Mouse (Mus musculus): Measurements from ENCODE around the gene Samd4b.
"Not testable (repeated sequence)": the region's sequence is repeated elsewhere in the genome, so short reads cannot be mapped to it uniquely, and the experiment has no call there.

The Samd4b gene

GRCm38 (mm10) chr7:28398000-28398399, 199.9 kb downstream of the Samd4b start:
- no peak for DNase-seq (ENCODE audit: low spot score in 2 of 2)

GRCm38 (mm10) chr7:28395425-28395824, 202.5 kb downstream of the Samd4b start:
- no peak for DNase-seq (ENCODE audit: low spot score in 2 of 2)

GRCm38 (mm10) chr7:28393272-28393951, 204.5 kb downstream of the Samd4b start:
- DNase-seq (ENCODE audit: low spot score in 2 of 2) = no peak

- peak; percentile 98 to 99 for DNase-seq (ENCODE audit: low spot score in 2 of 2)
Measured at GRCm38 (mm10) chr7:28392429-28393271, 205.3 kb downstream of the Samd4b start, which contains the start of the genes Med29 and Paf1. Gene Med29 (minus strand): TSS chr7:28392708. Gene Paf1 (plus strand): TSS chr7:28392951.

GRCm38 (mm10) chr7:28390331-28390730, 207.6 kb downstream of the Samd4b start:
- no peak for DNase-seq (ENCODE audit: low spot score in 2 of 2)

GRCm38 (mm10) chr7:28387384-28387783, 210.6 kb downstream of the Samd4b start:
- not testable (repeated sequence) for DNase-seq (ENCODE audit: low spot score in 2 of 2)

DNA sequence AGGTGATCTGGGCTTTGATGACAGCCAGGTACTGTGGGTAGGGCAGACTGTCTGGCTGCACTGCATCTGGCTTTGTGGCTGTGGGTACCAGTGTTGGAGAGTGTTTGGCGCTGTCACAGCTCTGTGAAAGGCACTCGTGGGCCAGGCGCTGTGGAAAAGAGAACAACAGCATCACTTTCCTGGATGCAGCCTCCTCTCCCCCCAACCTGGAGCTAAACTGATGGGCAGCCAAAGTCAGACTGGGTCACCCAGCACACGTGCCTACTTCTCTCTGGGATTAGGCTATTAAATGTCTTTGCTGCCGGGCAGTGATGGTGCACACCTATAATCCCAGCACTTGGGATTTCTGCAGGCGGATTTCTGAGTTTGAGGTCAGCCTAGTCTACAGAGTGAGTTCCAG, 211.1 kb downstream of the Samd4b start:
- not testable (repeated sequence) for DNase-seq (ENCODE audit: low spot score in 2 of 2)

- peak in 1 of 2 experiments; percentile 79 for DNase-seq (ENCODE audit: low spot score in 2 of 2)
Measured at GRCm38 (mm10) chr7:28386462-28386861, 211.5 kb downstream of the Samd4b start.

- DNase-seq (ENCODE audit: low spot score in 2 of 2) = peak in 1 of 2 experiments; percentile 51
Measured at GRCm38 (mm10) chr7:28386007-28386406, 211.9 kb downstream of the Samd4b start.

DNA sequence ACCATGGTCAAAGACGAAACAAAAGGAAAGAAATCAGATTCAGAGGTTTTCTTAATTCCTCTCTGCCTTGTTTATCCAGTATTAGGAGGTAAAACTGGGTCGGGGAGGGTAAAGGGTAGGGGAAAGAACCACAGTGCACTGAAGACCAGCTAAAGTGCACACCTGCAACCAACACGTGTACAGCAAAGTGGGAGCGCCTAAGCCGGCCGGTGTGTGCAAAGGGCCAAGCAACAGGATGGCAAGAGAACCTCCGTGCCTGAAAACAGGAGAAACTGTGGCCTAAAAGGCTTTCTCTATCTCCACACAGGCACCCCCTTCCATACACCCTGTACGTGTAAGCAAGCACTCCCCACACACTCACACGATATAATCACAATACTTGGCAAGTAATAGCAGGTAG, 212.7 kb downstream of the Samd4b start:
- DNase-seq (ENCODE audit: low spot score in 2 of 2) = no peak

GRCm38 (mm10) chr7:28384162-28384561, 213.8 kb downstream of the Samd4b start:
- no peak for DNase-seq (ENCODE audit: low spot score in 2 of 2)

DNA sequence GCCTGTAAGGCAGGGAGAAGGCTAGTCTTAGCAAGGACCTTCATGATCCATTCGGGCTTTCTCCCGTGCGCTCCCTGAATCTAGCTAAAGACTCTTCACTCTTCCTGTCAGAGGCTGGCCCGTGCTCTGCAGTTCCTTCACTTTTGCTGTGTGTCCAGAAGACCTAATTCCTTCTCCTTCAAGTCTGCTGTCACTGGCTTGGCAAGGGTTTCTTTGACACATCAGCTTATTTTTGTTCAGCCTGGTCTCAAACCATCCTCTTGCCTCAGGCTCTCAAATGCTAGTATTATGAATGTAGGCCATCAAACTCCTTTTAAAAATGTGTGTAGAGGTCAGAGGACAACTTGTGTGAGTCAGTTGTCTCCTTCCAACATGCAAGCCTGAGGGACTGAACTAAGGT, 214.3 kb downstream of the Samd4b start:
- DNase-seq (ENCODE audit: low spot score in 2 of 2) = no peak

- peak; percentile 71 to 81 for DNase-seq (ENCODE audit: low spot score in 2 of 2)
Measured at GRCm38 (mm10) chr7:28382981-28383396, 215.0 kb downstream of the Samd4b start.

- no peak for DNase-seq (ENCODE audit: low spot score in 2 of 2)
Measured at GRCm38 (mm10) chr7:28382347-28382951, 215.5 kb downstream of the Samd4b start.

DNA sequence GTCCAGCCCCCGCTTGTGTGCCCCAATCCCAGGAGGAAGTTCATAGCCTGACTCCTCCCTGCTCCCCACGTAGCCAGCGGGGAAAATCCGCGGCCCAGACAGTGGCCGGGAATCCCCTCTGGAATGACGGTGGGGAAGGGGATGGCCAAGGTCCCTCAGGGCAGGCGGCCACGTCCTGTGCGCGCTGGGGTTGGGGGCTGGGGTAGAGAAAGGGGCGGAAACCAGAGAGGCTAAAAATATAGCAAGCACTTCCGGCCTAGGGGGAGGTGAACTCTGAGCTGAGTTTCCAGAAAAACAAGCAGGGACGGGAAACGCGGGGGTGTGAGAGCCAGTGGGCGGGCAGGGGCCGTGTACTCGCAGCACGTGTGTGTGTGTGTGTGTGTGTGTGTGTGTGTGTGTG, 216.0 kb downstream of the Samd4b start:
- peak in 1 of 2 experiments; percentile 56 for DNase-seq (ENCODE audit: low spot score in 2 of 2)

DNA sequence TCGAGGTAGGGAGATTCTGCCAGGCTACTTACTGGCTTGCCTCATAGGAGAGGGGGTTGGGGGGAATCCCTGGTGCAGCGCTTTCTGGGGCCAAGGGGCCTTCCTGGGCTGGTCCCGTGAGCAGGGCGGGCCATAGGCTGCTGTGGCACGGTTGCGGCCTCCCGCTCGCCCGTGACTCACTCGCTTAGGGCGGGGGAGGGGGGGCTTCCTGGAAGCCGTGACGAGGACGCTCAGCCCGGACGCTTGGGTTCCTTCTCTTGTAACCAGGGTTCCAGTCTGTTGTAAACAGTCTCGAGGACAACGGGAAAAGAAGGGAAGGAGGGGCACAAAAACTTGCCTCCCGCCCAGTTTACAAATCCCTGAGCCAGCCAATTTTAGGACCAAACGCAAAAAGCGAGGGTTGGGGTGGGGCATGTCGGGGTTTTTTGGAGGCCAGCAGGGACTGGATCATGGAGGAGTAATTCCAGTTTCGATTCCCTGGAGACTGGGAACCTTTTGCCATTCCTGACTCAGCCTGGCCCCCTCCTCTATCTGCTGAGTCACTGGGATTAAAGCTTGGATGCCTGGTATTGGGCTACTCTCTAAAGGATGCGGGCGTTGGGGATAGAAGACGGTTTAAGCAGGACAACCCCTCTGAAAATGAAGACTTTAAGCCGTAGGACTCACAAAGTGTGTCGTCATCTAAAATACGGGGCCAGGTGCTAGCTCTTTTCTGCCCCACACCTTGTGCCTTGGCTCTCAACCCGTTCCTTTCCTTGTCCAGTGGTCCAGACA, 216.7 kb downstream of the Samd4b start:
- DNase-seq (ENCODE audit: low spot score in 2 of 2) = no peak

DNA sequence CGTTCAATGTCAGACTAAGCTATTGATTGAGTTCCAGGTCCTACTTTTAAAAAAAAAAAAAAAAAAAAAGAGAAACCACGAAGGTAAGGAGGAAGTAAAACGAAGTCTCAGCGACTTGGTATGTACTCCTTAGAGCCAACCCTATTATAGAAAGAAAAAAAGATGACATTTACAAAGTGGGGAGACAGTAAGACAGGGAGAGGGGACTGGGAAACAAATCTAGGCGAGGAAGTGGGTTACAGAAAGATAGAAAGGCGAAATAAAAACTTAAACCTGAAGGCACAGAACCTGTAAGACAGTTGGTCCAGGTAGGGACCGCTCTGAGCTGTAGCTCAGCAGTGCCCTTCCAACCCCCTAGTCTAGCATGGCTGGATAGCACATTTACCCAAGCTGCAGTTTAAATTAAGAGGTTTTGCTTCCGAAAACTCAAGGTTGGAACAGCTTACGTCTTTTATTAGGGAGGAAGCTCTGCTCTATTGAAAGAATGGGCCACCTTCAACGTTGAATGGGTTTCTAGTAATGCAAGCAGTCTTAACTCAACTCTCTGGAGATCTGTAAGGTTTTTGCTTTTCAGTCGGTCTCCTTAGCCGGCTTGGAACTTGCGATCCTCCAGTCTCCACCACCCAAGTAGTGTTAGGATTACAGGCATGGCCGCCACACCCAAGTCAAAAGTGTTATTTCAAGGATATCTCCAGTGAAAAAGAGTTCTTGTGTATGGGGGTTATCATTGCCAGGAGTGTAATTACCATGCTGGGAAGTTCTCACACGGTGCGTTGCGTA, 217.5 kb downstream of the Samd4b start, which contains the start of gene Zfp36:
Gene Zfp36 (minus strand): TSS at position 17 of the 780 bp plus-strand sequence.
- no peak for DNase-seq (ENCODE audit: low spot score in 2 of 2)

DNA sequence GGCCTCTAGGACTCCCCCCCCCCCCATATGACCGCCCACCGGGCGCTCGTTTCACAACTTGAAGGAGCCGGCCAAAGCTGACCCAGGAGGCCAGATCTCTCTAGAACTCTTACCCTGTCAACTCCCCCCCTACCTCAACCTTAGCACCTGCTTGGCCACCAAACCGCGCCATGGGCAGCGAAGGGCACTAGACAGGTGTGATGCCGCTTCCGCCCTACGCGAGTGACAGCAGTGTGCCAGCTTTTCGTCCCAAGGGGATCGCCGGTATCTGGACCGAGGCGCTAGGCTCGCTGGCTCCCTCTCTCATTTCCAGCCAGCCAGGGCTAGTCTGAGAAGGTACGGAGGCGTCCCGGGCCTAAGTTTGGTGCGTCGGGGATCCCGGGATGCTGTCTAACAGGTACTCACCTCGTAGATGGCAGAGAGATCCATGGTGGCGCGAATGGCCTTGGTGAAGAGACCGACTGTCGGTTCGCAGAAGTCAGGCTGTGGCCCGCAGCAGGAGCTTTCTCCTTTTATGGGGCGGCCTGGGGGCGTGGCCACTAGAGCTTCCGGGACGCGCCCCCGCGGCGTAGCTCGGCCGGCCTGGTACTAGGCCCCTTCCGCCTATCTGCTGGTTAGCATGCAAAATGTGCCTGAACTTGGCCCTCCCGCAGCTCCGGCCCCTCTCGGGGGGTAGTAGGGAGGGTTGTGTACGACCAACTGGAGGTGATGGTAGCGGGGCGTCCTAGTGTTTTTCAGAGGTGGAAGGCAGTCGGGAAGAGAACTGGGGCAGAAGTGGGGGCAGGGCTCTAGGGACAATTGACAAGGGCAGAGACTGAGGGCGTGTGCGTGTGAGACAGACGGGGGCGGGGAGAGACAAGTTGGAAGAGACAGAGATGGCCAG, 218.9 kb downstream of the Samd4b start:
- DNase-seq (ENCODE audit: low spot score in 2 of 2) = peak in 1 of 2 experiments; percentile 81

GRCm38 (mm10) chr7:28378066-28378690, 219.8 kb downstream of the Samd4b start:
- no peak for DNase-seq (ENCODE audit: low spot score in 2 of 2)

Data from left cerebral cortex, adult 9 months (tissue).